Mouse (Mus musculus): ENCODE results near the gene Nfkbid. TPM values are rescaled to one million over a fixed set of nuclear protein-coding genes. Genes with fewer than 3 reads are reported as not detected.
"Not testable (repeated sequence)": the region's sequence is repeated elsewhere in the genome, so short reads cannot be mapped to it uniquely, and the experiment has no call there.

Gene Nfkbid
- polyA plus RNA-seq, 1 experiment: 0.42 TPM

DNA sequence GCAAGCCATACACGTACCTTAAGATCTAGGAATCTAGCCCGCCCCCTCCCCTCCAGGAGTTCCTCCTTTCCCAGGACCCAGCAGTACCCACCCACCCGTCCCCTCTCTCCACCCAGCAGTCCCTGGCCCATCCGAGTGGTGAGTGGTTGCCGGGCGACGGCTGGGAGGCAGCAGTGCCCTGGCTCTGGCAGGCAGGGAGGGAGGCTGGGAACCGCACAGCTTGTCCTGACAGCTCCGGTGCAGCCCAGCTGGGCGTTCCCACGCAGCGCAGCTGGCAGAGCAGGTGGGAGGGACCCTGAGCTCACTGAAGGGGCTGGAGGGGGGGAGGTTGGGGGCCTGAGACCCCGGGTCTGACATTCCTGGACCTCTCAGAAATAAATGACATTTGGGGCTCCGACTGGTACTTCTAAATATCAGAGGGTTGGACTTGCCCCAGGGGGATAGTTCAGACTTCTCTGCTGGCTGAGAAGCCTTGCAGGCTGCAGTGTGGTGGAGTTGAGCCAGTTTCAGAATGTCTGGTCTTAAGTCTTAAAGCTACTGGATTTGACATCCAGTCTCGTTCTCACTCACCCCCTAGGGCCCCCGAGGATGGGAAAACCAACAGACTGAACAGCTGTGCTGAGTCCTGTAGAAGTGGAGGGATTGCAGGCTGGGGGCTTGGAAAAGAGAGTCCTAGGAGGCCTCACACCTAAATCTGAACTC lies 36.2 kb downstream of the Nfkbid start, which contains the start of the genes Kirrel2 and Nphs1:
Gene Kirrel2 (minus strand): TSS at position 62 of the 702 bp plus-strand sequence.
Gene Nphs1 (plus strand): TSS at position 687 of the 702 bp plus-strand sequence.
- TF ChIP-seq POLR2A (IDR thresholded peaks at IDR 0.05; ENCODE audit: low read depth, low read length): no peak
- TF ChIP-seq CTCF (IDR thresholded peaks at IDR 0.05; ENCODE audit: borderline replicate concordance, insufficient read depth, low read length): no peak
- Histone ChIP-seq H3K4me1 (ENCODE audit: control insufficient read depth, insufficient read depth, low read length) (no peaks in the 10 kb centered on the region), H3K4me3 (ENCODE audit: insufficient read depth, low read length) (no peak within 1 kb of the TSS), H3K27ac (ENCODE audit: insufficient read depth, low read length) (no peak within 1 kb of the TSS)

DNA sequence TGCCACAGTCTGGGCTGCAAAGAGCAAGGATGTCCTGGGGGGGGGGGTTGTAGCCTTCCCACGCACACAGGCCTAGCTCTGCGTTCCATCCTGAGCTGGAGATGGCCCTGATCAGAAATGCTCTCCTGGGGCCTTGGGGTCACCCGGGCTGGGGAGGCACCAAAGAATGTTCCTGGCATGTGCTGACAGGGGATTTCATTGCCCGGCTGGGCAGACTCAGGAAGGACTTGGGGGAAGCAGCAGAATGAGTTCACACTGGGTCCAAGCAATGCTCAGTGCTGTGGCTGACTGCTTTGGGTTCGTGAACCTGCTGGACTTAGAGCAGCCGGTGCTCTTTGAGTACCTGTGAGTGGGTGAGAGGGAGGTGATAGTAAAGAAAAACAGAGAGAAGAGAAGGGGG lies 38.0 kb downstream of the Nfkbid start:
- H3K4me1 ChIP-seq (ENCODE audit: control insufficient read depth, insufficient read depth, low read length): no peaks in the 10 kb centered on the region
- no peak overlapping the region for H3K4me3 ChIP-seq (ENCODE audit: insufficient read depth, low read length)
- no peak overlapping the region for H3K27ac ChIP-seq (ENCODE audit: insufficient read depth, low read length)
- TF ChIP-seq CTCF (IDR thresholded peaks at IDR 0.05; ENCODE audit: borderline replicate concordance, insufficient read depth, low read length): no peak
- no peak for TF ChIP-seq POLR2A (IDR thresholded peaks at IDR 0.05; ENCODE audit: low read depth, low read length)

- H3K4me3 ChIP-seq (ENCODE audit: insufficient read depth, low read length): no peak overlapping the region
- no peak overlapping the region for H3K27ac ChIP-seq (ENCODE audit: insufficient read depth, low read length)
- TF ChIP-seq CTCF (IDR thresholded peaks at IDR 0.05; ENCODE audit: borderline replicate concordance, insufficient read depth, low read length): no peak
- no peak for TF ChIP-seq POLR2A (IDR thresholded peaks at IDR 0.05; ENCODE audit: low read depth, low read length)
- no peaks in the 10 kb centered on the region for H3K4me1 ChIP-seq (ENCODE audit: control insufficient read depth, insufficient read depth, low read length)
Measured at GRCm38 (mm10) chr7:30463568-30463967, 42.0 kb downstream of the Nfkbid start.

DNA sequence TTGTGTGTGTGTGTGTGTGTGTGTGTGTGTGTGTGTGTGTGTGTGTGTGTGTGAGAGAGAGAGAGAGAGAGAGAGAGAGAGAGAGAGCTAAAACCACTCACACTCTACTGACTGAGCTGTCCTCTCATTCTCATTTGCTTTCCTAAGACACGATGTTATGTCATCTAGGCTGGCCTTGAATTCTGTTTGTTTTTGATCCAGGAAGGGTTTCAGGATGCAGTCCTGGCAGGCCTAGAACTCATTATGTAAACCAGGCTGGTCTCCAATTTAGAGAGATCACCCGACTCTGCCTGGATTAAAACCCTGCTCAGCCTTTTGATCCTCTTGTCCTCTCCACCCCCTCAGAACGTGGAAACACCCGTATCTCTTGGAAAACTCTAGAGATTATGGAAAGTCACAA lies 42.5 kb downstream of the Nfkbid start:
- H3K27ac ChIP-seq (ENCODE audit: insufficient read depth, low read length): no peak overlapping the region
- TF ChIP-seq CTCF (IDR thresholded peaks at IDR 0.05; ENCODE audit: borderline replicate concordance, insufficient read depth, low read length): no peak
- TF ChIP-seq POLR2A (IDR thresholded peaks at IDR 0.05; ENCODE audit: low read depth, low read length): no peak

DNA sequence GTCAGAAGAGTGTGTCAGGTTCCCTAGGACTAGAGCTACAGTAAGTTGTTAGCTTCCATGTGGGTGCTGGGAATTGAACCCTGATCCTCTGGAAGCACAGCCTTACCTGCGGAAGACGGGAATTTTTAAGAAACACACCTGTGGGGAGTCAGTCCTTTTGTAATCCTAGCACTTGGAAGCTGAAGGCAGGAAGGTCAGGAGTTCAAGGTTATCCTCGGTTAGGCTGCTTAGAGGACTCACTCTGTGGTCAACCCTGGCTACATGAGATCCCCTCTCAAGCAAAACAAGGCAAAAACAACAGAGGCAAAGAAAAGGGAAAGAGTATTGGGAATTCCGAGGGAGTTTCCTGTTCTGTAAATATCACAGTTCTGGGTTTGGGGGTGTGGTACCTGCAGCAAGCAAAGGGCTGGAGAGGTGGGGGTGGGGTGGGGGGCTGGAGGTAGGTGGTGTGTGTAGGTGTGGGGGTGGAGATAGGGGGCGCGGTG lies 43.3 kb downstream of the Nfkbid start:
- H3K4me1 ChIP-seq (ENCODE audit: control insufficient read depth, insufficient read depth, low read length): no peaks in the 10 kb centered on the region
- no peak overlapping the region for H3K27ac ChIP-seq (ENCODE audit: insufficient read depth, low read length)
- no peak overlapping the region for H3K4me3 ChIP-seq (ENCODE audit: insufficient read depth, low read length)
- TF ChIP-seq POLR2A (IDR thresholded peaks at IDR 0.05; ENCODE audit: low read depth, low read length) (no peak), CTCF (IDR thresholded peaks at IDR 0.05; ENCODE audit: borderline replicate concordance, insufficient read depth, low read length) (no peak)

More for the DNA sequence above, 42.5 kb downstream of the Nfkbid start:
- Histone ChIP-seq H3K4me1 (ENCODE audit: control insufficient read depth, insufficient read depth, low read length) (no peaks in the 10 kb centered on the region), H3K4me3 (ENCODE audit: insufficient read depth, low read length) (no peak overlapping the region)

- Histone ChIP-seq H3K4me1 (ENCODE audit: control insufficient read depth, insufficient read depth, low read length) (no peaks in the 10 kb centered on the region), H3K27ac (ENCODE audit: insufficient read depth, low read length) (no peak overlapping the region)
- peak; percentile 26; the same call in 1 of the 2 replicates for TF ChIP-seq CTCF (IDR thresholded peaks at IDR 0.05; ENCODE audit: borderline replicate concordance, insufficient read depth, low read length)
- no peak for TF ChIP-seq POLR2A (IDR thresholded peaks at IDR 0.05; ENCODE audit: low read depth, low read length)
Measured at GRCm38 (mm10) chr7:30472411-30472810, 50.9 kb downstream of the Nfkbid start.

DNA sequence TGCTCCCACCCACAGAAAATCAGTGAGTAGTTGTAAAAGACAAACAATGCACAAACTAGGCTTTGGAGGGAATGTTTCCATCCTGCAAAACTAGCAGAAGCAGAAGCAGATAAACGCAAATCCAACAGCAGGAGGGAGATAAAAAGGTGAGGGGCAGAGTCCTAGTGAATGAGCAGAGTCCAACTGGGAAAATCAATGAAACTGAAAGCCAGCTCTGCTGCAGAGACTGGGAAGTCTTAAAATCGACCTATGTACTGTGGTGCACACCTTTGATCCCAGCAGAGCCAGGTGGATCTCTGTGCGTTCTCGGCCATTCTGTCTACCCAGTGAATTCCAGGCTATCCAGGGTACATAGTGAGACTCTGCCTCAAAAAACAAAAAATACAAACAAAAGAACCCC lies 53.5 kb downstream of the Nfkbid start:
- Histone ChIP-seq H3K4me1 (ENCODE audit: control insufficient read depth, insufficient read depth, low read length) (no peaks in the 10 kb centered on the region), H3K4me3 (ENCODE audit: insufficient read depth, low read length) (no peak overlapping the region)
- TF ChIP-seq POLR2A (IDR thresholded peaks at IDR 0.05; ENCODE audit: low read depth, low read length): no peak
- TF ChIP-seq CTCF (IDR thresholded peaks at IDR 0.05; ENCODE audit: borderline replicate concordance, insufficient read depth, low read length): no peak

More at GRCm38 (mm10) chr7:30472411-30472810, 50.9 kb downstream of the Nfkbid start:
- H3K4me3 ChIP-seq (ENCODE audit: insufficient read depth, low read length): no peak overlapping the region

DNA sequence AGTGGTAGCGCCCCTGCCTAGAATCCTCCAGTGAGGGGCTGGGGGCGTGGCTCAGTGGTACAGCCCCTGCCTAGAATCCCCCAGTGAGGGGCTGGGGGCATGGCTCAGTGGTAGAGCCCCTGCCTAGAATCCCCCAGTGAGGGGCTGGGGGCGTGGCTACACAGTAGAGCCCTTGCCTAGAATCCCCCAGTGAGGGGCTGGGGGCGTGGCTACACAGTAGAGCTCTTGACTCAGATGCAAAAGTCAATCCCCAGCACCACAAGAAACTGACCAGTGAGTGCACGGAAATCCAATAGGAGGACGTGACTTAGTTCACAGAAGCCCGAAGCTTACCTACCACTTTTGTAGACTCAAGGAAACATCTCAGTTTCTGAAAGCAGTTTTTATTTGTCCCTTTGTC lies 54.6 kb downstream of the Nfkbid start:
- not testable (repeated sequence) for H3K27ac ChIP-seq (ENCODE audit: insufficient read depth, low read length); H3K4me3 ChIP-seq (ENCODE audit: insufficient read depth, low read length); H3K4me1 ChIP-seq (ENCODE audit: control insufficient read depth, insufficient read depth, low read length)

More for the DNA sequence above, 53.5 kb downstream of the Nfkbid start:
- H3K27ac ChIP-seq (ENCODE audit: insufficient read depth, low read length): no peak overlapping the region

DNA sequence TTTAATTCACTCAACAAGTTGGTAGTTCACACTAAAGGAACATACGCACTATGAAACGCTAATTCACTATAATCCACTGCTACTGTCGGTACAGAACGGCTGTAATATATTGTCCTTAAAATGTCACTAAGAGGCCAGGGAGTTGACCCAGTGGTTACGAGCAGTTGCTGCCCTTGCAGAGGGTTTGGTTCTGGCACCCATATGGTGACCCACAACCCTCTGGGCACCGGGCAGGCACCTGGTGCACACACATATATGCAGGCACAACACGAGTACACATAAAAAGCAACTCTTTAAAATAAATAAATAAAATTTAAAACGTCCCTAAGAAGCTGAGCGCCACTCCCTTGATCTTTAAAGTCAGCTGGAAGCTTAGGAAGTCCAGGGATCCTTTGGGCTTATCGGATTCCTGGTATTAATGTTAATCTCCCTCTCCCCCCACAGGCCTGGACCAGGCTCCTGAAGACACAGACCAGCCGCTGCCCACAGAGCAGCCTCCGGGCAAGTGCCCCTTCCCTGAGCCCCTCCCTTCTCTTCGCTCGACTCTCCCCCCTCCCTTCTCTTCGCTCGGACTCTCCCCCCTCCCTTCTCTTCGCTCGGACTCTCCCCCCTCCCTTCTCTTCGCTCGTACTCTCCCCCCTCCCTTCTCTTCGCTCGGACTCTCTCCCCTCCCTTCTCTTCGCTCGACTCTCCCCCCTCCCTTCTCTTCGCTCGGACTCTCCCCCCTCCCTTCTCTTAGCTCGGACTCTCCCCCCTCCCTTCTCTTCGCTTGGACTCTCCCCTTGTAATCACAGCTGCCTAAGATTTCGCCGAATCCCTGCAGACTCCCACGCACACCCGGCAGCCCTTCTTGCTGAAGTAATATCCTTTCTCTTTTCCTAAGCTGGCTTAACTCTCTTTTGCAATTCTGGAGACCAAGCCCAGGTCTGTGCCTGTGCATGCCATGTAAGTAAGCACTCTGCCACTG lies 56.2 kb downstream of the Nfkbid start:
- no peak for TF ChIP-seq CTCF (IDR thresholded peaks at IDR 0.05; ENCODE audit: borderline replicate concordance, insufficient read depth, low read length)
- TF ChIP-seq POLR2A (IDR thresholded peaks at IDR 0.05; ENCODE audit: low read depth, low read length): no peak
- Histone ChIP-seq H3K4me1 (ENCODE audit: control insufficient read depth, insufficient read depth, low read length) (no peaks in the 10 kb centered on the region), H3K27ac (ENCODE audit: insufficient read depth, low read length) (no peak overlapping the region), H3K4me3 (ENCODE audit: insufficient read depth, low read length) (no peak overlapping the region)

Other genes starting within 250 kb of the Nfkbid start
- gene Cox7a1, start 237.6 kb upstream of the Nfkbid start, polyA plus RNA-seq (2011; ENCODE audit: insufficient read length, low read depth, missing spikeins): not detected in 2 replicates
- gene Capns1, start 222.9 kb upstream of the Nfkbid start, polyA plus RNA-seq (2011; ENCODE audit: insufficient read length, low read depth, missing spikeins): 465 and 512 TPM in 2 replicates
- 52.0 and 53.4 TPM in 2 replicates for gene Polr2i, start 189.8 kb upstream of the Nfkbid start, polyA plus RNA-seq (2011; ENCODE audit: insufficient read length, low read depth, missing spikeins)
- gene Tbcb, start 189.5 kb upstream of the Nfkbid start, polyA plus RNA-seq (2011; ENCODE audit: insufficient read length, low read depth, missing spikeins): 83.5 and 90.8 TPM in 2 replicates
- gene Ovol3, start 186.0 kb upstream of the Nfkbid start, polyA plus RNA-seq (2011; ENCODE audit: insufficient read length, low read depth, missing spikeins): not detected in 2 replicates
- not detected in 2 replicates for gene Thap8, start 141.6 kb upstream of the Nfkbid start, polyA plus RNA-seq (2011; ENCODE audit: insufficient read length, low read depth, missing spikeins)
- 7.7 and 8.2 TPM in 2 replicates for gene Wdr62, start 141.3 kb upstream of the Nfkbid start, polyA plus RNA-seq (2011; ENCODE audit: insufficient read length, low read depth, missing spikeins)
- 124 and 149 TPM in 2 replicates for gene Clip3, start 130.0 kb upstream of the Nfkbid start, polyA plus RNA-seq (2011; ENCODE audit: insufficient read length, low read depth, missing spikeins)
- 20.7 and 21.3 TPM in 2 replicates for gene Alkbh6, start 113.0 kb upstream of the Nfkbid start, polyA plus RNA-seq (2011; ENCODE audit: insufficient read length, low read depth, missing spikeins)
- gene Syne4, start 106.9 kb upstream of the Nfkbid start, polyA plus RNA-seq (2011; ENCODE audit: insufficient read length, low read depth, missing spikeins): 1.5 and 2.6 TPM in 2 replicates
- gene E130208F15Rik, start 100.0 kb upstream of the Nfkbid start, polyA plus RNA-seq (2011; ENCODE audit: insufficient read length, low read depth, missing spikeins): 0.67 and 0.90 TPM in 2 replicates
- gene Sdhaf1, start 97.8 kb upstream of the Nfkbid start, polyA plus RNA-seq (2011; ENCODE audit: insufficient read length, low read depth, missing spikeins): 6.1 and 6.8 TPM in 2 replicates
- gene Lrfn3, start 59.0 kb upstream of the Nfkbid start, polyA plus RNA-seq (2011; ENCODE audit: insufficient read length, low read depth, missing spikeins): 7.5 and 7.6 TPM in 2 replicates
- gene Tyrobp, start 8.0 kb upstream of the Nfkbid start, polyA plus RNA-seq (2011; ENCODE audit: insufficient read length, low read depth, missing spikeins): 7.6 TPM in 1 of 2 replicates, not detected in the other
- not detected in 2 replicates for gene Hcst, start 1.9 kb upstream of the Nfkbid start, polyA plus RNA-seq (2011; ENCODE audit: insufficient read length, low read depth, missing spikeins)
- gene Aplp1, start 23.8 kb downstream of the Nfkbid start, polyA plus RNA-seq (2011; ENCODE audit: insufficient read length, low read depth, missing spikeins): 30.8 and 34.2 TPM in 2 replicates
- not detected in 2 replicates for gene Kirrel2, start 36.0 kb downstream of the Nfkbid start, polyA plus RNA-seq (2011; ENCODE audit: insufficient read length, low read depth, missing spikeins)
- gene Nphs1, start 36.6 kb downstream of the Nfkbid start, polyA plus RNA-seq (2011; ENCODE audit: insufficient read length, low read depth, missing spikeins): not detected in 2 replicates
- not detected in 2 replicates for gene Prodh2, start 71.9 kb downstream of the Nfkbid start, polyA plus RNA-seq (2011; ENCODE audit: insufficient read length, low read depth, missing spikeins)
- 4.3 and 7.1 TPM in 2 replicates for gene Arhgap33, start 113.3 kb downstream of the Nfkbid start, polyA plus RNA-seq (2011; ENCODE audit: insufficient read length, low read depth, missing spikeins)
- gene Hspb6, start 130.4 kb downstream of the Nfkbid start, polyA plus RNA-seq (2011; ENCODE audit: insufficient read length, low read depth, missing spikeins): 55.6 and 58.1 TPM in 2 replicates
- 7.7 and 8.0 TPM in 2 replicates for gene Proser3, start 130.6 kb downstream of the Nfkbid start, polyA plus RNA-seq (2011; ENCODE audit: insufficient read length, low read depth, missing spikeins)
- 30.6 and 38.5 TPM in 2 replicates for gene Lin37, start 138.1 kb downstream of the Nfkbid start, polyA plus RNA-seq (2011; ENCODE audit: insufficient read length, low read depth, missing spikeins)
- 49.1 and 79.1 TPM in 2 replicates for gene U2af1l4, start 141.6 kb downstream of the Nfkbid start, polyA plus RNA-seq (2011; ENCODE audit: insufficient read length, low read depth, missing spikeins)
- 1.4 and 3.1 TPM in 2 replicates for gene Gm49396, start 141.6 kb downstream of the Nfkbid start, polyA plus RNA-seq (2011; ENCODE audit: insufficient read length, low read depth, missing spikeins)
- gene Psenen, start 141.9 kb downstream of the Nfkbid start, polyA plus RNA-seq (2011; ENCODE audit: insufficient read length, low read depth, missing spikeins): 130 and 134 TPM in 2 replicates
- not detected in 2 replicates for gene Igflr1, start 143.7 kb downstream of the Nfkbid start, polyA plus RNA-seq (2011; ENCODE audit: insufficient read length, low read depth, missing spikeins)
- 31.9 and 40.1 TPM in 2 replicates for gene Kmt2b, start 167.0 kb downstream of the Nfkbid start, polyA plus RNA-seq (2011; ENCODE audit: insufficient read length, low read depth, missing spikeins)
- not detected in 2 replicates for gene Zbtb32, start 177.2 kb downstream of the Nfkbid start, polyA plus RNA-seq (2011; ENCODE audit: insufficient read length, low read depth, missing spikeins)
- 0.47 and 0.49 TPM in 2 replicates for gene Upk1a, start 191.1 kb downstream of the Nfkbid start, polyA plus RNA-seq (2011; ENCODE audit: insufficient read length, low read depth, missing spikeins)
- 550 and 557 TPM in 2 replicates for gene Cox6b1, start 204.4 kb downstream of the Nfkbid start, polyA plus RNA-seq (2011; ENCODE audit: insufficient read length, low read depth, missing spikeins)
- not detected in 2 replicates for gene Etv2, start 214.1 kb downstream of the Nfkbid start, polyA plus RNA-seq (2011; ENCODE audit: insufficient read length, low read depth, missing spikeins)
- 32.9 and 33.9 TPM in 2 replicates for gene Rbm42, start 228.6 kb downstream of the Nfkbid start, polyA plus RNA-seq (2011; ENCODE audit: insufficient read length, low read depth, missing spikeins)
- gene Haus5, start 243.3 kb downstream of the Nfkbid start, polyA plus RNA-seq (2011; ENCODE audit: insufficient read length, low read depth, missing spikeins): 8.1 and 10.5 TPM in 2 replicates
- gene Pmis2, start 249.9 kb downstream of the Nfkbid start, polyA plus RNA-seq (2011; ENCODE audit: insufficient read length, low read depth, missing spikeins): not detected in 2 replicates